Mouse (Mus musculus) CD4-positive, CD25-positive, alpha-beta regulatory T cell, adult 4 months (primary cell): Measurements from ENCODE around the gene Dnhd1. TPM values are rescaled to one million over a fixed set of nuclear protein-coding genes. Genes with fewer than 3 reads are reported as not detected.
"Not testable (repeated sequence)": the region's sequence is repeated elsewhere in the genome, so short reads cannot be mapped to it uniquely, and the experiment has no call there.

Source experiments
- ATAC-seq: one replicate; pipeline ENCODE4 v1.8.0; 2017
- polyA plus RNA-seq, 2 experiments: library from polyadenylated mRNA; unstranded; fragments of 100-300 nt; shearing (Covaris generic); gene quantifications; one replicate each; pipeline ENCODE4 v1.2.1; 2017

Dnhd1 gene
- polyA plus RNA-seq, 2 experiments from 2014 or later, result 0.83 to 3.2 TPM

DNA sequence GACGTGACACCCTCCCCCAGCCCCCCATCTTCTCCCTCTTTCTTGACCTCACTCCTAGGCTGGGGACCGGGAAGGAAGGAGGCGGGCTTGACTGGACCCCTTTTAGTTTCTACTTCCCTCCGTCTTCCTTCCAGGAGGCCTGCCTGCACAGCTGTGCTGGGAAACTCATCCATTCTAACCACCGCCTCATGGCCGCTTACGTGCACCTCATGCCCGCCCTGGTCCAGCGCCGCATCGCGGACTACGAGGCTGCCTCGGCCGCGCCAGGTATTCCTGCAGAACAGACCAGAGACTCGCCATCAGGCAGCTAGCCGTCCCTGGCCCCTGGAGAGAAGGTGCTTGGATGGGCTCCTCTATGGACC, 9.8 kb upstream of the Dnhd1 start:
- ATAC-seq, result no peak

DNA sequence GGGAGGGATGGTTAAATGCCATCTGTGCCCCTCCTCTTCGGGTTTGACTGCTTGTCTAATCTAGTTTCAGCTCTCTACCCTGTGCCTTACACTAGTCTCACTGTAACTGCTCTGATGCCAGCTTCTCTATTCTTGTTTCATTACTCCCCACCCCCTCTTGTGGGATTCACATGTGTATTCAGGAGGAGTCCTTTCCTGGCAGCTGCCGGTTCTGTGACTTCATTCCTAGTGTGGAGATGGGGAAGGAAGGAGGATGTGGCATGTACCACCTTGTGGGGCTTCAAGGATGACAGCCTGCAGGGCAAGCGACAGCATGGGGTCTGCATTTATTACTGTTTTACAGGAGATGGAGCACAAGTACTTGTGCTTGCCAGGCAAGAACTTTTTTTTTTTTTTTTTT, 8.7 kb upstream of the Dnhd1 start:
- ATAC-seq, result no peak

DNA sequence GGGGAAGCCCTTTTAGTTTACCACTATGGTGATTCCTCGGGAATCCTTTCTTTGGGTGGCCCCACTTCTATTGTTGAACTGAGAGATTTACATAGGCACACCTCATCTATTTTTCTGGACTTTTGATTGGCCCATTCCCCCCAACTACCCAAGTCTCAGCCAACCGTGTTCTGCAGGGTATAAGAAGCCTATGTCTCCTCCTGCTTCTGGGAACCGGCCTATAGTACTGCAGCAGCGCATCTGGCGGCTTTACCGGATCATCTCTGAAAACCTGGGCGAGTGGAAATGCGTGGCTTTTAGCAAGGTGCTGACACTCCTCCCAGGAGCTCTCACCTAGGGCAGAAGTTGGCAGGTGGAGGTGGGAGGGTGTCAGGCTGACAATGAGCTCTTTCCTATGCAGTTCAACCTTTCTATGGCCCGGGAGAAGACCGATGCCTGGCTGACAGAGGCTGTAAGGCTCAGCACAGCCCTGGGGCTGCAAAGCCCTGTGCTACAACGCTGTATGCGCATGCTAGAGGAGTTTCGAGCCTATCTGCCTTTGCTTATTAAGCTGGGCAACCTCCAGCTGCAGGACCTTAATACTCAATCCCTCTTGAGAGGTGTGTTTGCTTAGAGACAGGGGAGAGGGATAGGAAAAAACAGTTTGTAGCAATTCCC, 35.0 kb downstream of the Dnhd1 start:
- no peak for ATAC-seq

DNA sequence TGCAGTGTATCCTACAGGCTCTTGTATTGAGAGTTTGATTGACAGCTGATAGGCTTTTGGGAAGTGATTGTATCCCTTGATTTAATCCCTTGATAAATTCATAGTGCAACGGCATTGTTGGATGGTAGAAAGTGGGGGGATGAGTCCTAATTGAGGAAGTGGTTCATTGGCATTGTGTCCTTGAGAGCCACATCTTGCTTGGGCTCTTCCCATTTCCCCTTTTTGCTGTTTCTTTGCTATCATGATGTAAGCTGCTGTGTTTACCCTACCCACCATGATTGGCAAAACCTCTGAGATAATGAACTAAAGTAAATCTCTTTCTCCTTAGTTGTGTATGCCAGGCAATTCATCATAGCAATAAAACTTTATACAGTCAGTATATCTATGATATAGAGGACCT, 40.2 kb downstream of the Dnhd1 start:
- no peak for ATAC-seq

DNA sequence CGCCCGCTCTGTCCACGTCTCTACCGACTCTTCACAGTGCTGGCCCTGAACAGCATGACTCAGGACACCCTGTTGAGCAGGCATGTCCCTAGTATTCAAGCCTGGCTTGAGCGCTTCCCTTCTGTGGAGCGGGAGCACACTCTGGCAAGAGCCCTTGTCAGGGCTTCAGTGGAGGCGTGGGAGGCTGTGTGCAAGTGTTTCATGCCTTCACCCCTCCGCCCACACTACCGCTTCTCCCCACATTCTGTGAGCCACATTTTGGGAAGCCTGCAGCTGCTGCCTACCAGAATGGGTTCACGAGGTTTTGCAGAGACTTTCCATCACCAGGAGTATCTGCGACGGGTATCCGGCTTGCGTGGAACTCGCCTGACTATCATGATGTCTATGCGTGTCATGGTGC, 52.6 kb downstream of the Dnhd1 start:
- ATAC-seq, result no peak

DNA sequence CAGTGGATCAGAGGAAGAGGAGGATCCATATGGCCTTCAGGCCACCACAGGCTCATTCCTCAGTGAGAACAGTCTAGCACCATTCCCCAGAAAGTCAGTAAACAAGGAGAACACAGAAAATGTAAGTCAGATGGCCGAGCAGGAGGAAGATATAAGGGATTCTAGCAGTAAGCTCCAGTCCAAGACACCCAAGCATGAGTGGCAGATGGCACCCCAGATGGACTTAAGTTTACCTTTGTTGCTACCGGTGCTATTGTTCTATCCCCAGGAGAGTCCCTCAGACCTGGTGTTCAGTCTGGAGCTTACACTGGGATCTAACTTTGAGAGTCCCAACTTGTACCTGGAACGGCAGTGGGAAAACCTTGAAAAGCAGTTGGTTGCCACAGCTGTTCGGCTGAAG, 53.2 kb downstream of the Dnhd1 start:
- no peak for ATAC-seq

DNA sequence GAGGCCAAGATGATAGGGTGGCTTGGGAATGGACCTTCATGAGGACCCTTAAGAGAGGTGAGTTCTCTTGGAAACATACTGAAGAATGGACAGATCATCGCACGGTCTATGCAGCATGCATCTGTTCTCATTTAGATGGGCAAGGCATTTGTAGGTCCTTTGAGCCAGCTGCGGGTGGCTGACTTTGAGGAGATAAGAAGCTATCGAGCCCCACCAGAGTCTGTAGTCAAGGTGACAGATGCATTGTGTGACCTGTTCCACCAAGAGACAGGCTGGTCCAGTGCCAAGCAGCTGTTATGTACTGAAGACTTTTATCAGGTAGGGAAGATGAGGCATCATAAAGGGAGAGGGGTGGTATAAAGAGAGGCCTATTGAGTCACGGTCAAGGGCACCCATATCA, 58.1 kb downstream of the Dnhd1 start:
- no peak for ATAC-seq

DNA sequence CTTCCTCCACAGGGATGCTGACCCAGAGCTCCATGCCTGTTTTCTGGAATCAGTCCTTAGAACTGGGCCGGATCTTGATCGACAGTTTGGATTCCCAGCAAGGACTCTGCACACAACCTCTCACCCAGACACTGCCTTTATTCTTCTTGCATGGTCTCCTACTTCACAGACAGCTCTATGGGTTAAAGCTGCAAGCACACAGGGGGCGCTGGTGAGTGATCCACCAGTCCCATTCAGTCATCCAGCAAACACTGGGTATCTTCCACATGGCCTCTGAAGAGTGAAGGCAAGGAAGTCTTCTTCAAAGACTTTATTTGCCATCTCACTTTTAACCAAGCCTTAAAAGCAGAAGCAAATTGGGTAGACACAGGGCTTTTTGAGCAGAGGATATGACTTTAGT, 64.7 kb downstream of the Dnhd1 start:
- ATAC-seq, result no peak

DNA sequence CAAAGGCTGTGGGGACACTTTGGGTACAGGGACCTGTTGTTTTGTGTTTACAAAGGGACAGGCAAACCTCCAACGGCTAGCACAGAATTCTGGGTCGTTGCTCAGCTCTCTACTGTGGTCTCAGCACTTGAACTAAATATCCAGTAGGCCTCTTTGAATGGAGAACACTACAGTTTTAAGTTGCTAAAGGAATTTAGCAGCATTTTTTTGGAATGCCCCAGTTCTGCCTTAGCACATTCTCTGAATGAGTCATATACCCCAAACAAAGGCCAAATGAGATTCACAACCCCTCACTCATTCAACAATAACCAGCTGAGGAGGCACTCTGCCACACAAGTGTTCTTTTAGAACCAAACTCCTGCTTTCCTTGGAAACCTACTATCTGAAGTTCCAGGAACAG, 71.3 kb downstream of the Dnhd1 start:
- no peak for ATAC-seq

DNA sequence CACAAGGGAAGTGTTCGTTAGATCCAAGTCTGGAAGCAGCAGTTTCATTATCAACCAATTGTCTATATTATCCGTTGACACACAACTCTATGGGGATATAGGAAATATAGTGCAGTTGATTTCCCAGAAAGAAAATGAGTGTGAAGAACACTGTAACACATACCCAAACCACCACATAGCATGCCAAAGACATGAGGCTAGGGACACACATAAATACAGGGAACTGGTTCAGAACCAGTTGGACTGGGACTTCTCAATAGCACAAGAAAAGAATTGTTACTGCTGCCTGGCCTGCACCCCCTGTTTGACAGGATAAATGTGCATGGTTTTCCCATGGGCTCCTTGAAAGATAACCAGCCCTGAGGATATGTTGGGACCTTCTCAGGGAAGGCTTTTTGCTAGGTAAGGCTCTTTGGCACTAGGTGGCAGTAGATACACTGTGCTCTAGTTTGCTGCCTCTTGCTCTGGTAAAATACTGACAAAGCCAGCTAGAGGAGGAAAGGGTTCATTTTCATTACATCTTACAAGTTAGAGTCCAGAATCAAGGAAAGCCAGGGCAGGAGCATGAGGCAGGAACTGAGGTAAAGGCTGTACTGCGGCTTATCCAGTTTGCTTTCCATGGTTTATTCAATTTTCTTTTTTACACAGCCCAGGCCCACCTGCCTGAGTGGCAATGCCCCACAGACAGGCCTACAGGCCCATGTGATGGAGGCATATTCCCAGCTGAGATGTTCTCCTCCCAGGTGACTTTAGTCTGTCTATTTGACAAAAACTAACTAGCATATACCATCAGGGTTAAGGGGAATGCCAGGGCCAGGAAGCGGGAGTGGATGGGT, 75.7 kb downstream of the Dnhd1 start:
- peak; percentile 97 for ATAC-seq

DNA sequence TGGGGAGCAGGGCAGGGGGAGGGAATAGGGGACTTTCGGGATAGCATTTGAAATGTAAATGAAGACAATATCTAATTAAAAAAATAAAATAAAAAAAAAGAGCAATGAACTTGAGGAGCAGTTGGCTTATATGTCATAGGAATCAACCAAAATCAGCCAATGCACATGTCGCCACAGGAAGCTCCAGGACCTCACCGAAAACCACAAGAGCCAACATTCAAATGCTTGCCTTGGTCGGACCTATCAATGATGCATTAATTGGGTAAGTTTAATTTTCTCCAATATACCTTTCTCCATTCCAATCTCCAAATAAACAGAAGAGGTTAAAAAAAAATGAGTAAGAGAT, 76.3 kb downstream of the Dnhd1 start:
- no peak for ATAC-seq

DNA sequence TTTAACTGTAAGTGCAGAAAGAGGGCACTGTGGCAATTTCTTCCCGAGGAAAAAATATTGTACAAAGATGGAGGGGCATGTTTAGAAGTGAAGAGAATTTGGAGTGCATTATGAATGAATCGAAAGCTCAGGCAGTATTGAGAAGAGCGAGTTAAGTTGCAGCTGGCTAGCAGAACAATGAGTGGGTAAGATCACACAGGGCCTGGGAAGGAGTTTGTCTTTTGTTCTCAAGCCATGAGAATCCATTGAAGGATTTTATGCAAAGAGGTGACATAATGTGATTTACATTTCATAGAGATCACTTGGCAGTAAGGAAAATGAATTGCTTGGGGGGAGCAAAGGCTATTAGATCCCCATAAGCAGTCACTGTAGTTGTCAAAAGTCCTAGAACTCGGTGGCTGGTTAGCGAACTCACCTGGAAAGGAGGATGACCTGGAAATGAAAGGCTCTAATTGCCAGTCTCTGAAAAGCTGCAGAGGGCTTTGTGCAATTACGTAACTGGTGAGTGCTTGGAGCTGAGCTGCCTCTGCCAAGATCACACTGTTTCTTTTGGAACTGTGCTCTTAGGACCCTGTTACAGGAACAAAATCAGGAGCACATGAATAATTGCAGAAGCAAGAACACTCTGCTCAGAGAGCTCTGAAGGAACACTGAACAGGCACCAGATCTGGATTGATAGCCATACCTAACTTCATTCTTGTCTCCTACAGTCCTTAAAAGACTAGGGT, 78.2 kb downstream of the Dnhd1 start:
- no peak for ATAC-seq

DNA sequence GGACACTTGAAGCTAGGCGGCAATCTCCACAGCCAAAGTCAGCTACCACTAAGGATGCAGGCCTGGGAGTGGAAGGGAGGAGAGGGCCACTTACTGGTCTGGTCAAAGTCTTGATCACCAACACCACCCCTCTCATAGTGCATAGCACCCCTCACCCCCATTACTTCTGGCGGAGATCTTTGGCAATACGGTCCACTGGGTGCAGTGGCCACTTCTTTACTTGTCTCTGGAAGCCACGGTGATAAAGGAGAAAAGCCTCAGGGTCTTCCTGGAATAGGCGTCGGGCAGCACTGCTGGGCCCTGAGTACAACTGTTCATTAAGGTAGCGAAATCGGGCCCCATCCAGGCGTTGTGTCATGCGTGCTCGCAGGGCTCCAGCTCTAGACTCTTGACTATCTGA, 83.2 kb downstream of the Dnhd1 start:
- ATAC-seq, result no peak

DNA sequence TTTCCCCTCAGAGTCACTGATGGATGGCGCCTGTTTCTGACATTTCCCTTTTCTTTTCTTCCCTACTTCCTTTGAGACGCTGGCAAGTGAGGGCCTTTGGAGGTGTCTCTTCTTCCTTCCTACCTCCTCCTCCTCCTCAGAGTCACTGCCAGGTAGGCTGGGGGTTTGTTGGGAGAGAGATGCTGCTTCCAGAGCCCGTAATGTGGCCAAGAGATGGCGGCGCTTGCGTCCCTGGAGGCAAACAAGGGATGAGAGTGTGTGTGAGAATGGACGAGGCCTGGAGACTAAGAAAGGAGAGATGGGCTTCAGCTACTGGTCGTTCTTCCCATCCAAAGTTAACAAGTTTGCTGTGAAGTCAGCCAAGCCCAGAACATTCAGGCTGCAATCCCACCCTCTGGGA, 84.2 kb downstream of the Dnhd1 start:
- no peak for ATAC-seq

DNA sequence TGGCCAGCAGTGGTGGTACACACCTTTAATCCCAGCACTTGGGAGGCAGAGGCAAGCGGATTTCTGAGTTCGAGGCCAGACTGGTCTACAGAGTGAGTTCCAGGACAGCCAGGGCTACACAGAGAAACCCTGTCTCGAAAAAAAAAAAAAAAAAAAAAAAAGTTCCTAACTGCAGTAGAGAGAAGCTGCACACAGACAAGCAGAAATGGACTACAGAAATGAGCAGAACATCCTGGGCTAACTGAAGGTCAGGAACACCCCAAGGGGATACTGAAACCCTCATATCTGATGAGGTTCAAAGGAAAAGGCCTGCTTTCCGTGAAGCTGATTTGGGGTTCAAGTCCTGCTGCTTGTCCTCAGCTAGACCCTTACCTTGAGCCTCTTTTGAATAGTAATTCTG, 84.8 kb downstream of the Dnhd1 start:
- ATAC-seq, result not testable (repeated sequence)

DNA sequence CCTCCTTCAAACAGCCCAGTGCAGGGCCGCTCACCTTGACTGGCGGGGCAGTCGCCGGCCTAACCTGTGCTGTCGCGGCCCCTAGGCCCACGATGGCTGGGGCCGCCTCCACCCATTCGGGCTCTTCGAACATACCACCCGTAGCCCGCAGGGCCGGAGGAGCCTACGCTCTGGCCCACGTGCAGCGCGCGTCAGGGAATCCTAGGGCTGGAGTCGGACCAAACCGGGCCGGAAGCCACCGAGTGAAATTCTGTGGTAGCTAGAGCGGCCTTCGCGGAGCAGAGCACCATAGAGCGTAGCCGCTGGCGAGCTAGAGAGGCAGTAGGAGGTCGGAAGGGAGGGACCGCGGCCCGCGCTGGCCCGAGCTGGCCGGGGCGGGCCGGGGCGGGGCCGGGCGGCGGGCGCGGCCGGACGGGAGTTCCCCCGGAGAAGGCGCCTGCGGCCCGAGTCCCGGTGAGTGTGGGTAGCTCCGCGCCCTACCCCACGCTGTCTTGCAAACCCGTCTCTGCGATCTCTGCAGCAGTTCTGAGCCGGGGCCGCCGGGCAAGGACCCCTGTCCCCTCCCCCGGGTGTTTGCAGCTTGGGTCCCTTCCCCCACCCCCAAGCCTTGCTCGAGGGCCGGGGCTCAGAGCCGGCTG, 85.8 kb downstream of the Dnhd1 start, which contains the start of gene Ilk:
Gene Ilk (plus strand): TSS at position 329 of the 638 bp plus-strand sequence.
- peak; percentile 86 for ATAC-seq

DNA sequence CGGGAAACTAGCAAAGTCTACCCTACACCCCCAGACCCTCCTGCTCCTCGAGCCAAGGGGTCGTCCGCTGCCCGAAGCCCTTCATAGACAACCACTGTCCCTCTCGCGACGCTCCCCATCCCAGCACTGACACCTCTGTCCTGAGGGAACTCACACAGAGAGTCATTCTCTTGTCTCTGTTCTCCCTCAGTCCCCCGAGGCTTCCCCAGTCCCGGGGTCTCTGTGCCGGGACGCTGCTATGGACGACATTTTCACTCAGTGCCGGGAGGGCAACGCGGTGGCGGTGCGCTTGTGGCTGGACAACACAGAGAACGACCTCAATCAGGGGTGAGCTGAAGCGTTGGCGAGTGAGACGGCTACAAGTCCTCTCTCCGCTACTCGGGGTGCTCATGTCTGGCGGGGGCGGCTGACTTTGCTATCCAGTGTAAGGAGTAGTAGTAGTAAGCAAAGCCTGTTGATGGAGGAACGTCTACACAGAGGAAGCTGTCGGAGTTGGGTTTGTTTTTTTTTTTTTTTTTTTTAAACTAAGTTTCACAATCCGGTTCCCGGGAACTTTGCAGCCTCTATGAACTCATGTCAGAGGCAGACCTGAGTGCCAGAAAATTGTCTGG, 86.4 kb downstream of the Dnhd1 start, which contains the start of gene Rrp8:
Gene Rrp8 (minus strand): TSS at position 475 of the 611 bp plus-strand sequence.
- ATAC-seq, result peak; percentile 37

DNA sequence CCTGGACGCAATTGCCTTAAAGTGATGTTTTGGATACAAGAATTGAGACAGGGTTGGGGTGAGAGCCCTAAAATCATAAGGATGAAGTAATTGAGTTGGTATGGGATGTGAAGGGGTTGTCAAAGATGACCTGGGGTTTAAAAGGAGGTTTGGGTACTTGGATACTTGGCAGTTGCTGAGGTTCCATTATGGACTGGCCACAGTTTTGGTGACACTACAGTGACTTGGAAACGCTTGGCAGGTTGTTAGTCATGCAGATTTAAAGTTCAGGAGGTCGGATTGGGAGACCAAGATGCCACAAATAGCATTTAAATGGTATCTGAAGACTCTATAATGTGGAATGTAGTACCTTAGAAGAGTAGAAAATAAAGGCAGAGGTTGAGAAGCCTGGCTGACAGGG, 87.0 kb downstream of the Dnhd1 start:
- ATAC-seq, result no peak

DNA sequence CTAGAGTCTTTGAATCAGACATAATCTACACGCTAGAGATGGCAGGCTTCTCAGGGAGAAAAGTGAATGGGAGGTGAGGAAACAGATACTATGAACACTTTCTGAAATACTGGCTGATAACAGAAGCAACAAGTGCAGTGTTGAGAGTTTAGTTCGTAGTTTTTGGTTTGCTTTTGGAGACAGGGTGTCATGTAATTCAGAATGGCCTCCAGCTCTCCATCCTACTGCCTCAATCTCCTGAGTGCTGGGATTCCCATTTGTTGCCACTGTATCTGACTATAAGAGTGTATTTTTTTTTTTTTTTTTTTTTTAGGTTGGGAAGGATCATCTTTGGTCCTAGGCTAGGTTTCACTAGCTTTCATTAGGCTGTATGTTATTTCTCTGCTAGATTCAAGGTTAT, 87.7 kb downstream of the Dnhd1 start:
- no peak for ATAC-seq

DNA sequence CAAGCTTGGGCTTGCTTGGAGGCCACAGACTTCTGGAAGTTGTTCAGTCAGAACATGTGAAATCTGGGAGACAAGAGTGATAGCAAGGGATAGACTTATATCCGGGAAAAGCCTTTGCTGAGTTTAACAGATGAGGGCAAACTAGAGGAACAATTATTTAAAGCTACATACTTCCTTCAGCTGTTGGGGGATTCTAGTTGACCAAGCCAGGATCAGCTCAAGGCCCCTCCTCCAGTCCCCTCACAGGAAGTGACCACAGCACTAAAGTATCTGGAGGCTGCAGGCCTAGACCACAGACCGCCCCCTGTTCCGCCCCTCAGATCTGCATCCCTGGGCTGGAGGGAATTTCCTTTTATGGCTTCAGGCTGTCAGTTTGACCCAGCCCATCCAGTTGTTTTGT, 88.3 kb downstream of the Dnhd1 start:
- ATAC-seq, result no peak

DNA sequence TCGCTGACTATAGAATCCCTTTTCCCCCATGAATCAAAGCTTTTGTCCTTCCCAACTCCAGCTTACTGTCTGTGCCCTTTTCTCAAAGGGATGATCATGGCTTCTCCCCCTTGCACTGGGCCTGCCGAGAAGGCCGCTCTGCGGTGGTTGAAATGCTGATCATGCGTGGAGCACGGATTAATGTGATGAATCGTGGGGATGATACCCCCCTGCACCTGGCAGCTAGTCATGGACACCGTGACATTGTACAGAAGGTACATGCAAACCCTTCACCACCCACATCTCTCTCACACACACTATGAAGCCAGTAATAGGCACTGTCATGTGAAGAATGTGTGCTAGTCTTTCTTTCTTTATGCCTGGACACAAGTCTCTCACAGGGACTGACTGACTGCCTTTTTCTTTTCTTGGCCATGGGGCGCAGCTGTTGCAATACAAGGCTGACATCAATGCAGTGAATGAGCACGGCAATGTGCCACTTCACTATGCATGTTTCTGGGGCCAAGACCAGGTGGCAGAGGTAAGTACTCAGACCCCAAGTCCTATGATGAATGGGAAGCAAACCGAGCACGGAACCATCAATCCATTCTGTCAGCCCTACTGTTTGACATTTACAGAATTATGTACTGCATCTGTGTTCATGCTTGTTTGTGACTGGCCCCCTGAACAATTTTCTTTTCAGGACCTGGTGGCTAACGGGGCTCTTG, 89.6 kb downstream of the Dnhd1 start:
- ATAC-seq, result no peak

DNA sequence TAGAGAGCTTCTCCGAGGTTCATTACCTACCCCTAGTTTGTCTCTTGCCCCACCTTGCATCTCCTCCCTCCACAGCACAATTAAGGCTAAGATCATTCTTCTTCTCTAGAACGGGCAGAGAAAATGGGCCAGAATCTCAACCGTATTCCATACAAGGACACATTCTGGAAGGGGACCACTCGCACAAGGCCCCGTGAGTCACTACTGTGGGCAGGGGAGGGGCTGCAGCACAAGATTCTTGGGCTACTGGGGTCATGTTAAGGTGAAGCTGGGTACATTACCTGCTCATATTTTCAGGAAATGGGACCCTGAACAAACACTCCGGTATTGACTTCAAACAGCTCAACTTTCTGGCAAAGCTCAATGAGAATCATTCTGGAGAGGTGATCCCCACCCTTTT, 90.2 kb downstream of the Dnhd1 start:
- ATAC-seq, result no peak
